Mouse (Mus musculus) right cerebral cortex, adult 2 months (tissue): ENCODE results near the gene Olfr1036.
"Not testable (repeated sequence)": the region's sequence is repeated elsewhere in the genome, so short reads cannot be mapped to it uniquely, and the experiment has no call there.

ENCODE experiments used
- DNase-seq, 2 experiments: peaks; one replicate each; pipeline ENCODE4 v3.0.0; 2021 to 2022; ENCODE audit warnings: low spot score in 2 of 2

Gene Olfr1036

DNA sequence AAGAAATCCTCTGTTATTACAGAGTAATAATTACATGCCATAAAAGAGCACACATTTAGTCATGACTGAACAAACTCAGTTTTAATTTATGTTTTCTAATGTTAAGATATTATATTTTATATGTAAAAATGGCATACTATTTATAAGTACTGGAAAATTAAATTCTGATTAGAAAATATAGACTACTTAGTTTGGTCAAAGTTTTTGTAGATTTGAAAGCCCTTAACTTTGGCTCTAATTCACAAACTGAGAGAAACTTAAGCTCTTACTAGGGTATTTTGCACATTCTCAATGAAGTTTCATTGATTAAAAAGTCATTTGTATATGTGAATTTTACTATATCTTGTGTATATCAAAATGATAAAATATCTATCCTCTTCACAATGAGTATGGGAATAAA, at the start of gene Olfr1036:
TSS of gene Olfr1036 (plus strand) at position 301 of the 400 bp plus-strand sequence.
- not testable (repeated sequence) for DNase-seq

GRCm38 (mm10) chr2:86045561-86045960, 28.2 kb upstream of the Olfr1036 start, which contains the start of gene Olfr1034:
TSS of gene Olfr1034 (plus strand) at chr2:86045861.
- DNase-seq: no peak

DNA sequence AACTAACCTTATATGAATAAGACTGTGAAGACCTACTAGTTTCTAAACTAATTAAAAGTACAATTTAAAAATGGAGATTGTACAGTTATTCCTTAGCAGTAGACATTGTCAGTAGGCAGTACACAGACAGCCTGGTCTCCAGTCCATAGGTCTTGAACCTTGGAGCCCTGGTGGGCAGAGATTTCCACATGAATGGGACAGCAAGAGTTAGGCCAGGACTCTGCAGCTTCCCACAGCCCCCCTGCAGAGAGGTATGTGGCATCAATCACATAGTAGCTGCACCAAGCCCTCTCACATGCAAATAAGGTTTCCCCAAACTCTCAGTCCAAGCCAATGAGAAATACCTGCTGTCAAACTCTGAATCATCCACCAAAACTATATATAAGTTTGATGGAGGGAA, 23.0 kb upstream of the Olfr1036 start:
- DNase-seq: not testable (repeated sequence)

GRCm38 (mm10) chr2:86063766-86064165, 10.0 kb upstream of the Olfr1036 start:
- not testable (repeated sequence) for DNase-seq

GRCm38 (mm10) chr2:86070189-86070588, 3.6 kb upstream of the Olfr1036 start:
- no peak for DNase-seq

- not testable (repeated sequence) for DNase-seq
Observed at GRCm38 (mm10) chr2:86080478-86080877, 6.7 kb downstream of the Olfr1036 start.

- no peak for DNase-seq
Observed at GRCm38 (mm10) chr2:86087285-86087684, 13.5 kb downstream of the Olfr1036 start, which contains the start of gene Olfr1037. TSS of gene Olfr1037 (minus strand) at chr2:86087385.
